8 mouse cellular contexts compared by ENCODE assay signal in the genomic region with DNA sequence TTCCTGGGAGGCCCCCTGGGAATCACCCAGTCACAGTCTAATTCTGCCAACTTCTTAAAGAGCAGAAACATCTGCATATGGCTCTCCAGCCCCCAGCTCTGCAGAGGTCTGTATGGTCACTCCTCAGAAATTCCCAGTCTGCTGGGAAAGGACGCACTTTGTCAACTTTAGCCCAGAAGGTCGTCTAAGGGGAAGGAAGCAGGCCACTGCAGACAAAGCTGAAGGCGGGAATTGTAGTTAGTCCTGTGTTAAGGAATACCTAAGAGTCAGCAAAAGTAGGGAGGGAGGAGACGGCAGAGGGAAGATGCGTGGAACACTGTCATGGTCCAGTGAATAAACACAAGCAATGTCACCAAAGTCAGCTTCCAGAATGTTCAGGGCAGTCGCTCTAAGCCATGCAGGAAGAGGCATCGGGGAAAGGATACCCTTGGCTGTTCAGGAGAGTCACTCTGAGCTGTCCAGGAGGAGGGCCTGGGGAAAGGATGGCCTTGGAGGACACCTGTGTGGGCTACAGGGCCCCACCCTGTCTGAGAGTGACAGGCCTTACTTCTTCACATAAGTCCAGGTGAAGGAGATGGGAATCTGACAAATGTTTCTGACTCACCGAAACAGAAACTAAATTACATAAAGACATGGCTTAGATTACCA.
DNase-seq lines count a peak whose midpoint lies in the region; ATAC-seq and TF ChIP-seq lines count a peak whose summit lies in the region.

No protein-coding gene starts in this region.

- 56% methylated on average over 8 of the region's 8 CpGs for WGBS in intestine, embryonic 16.5 days
- 54% methylated on average over 8 of the region's 8 CpGs for WGBS in liver, embryonic 16.5 days (ENCODE audit: insufficient replicate concordance)
- WGBS in lung, adult 2 months, result 61% methylated on average over 8 of the region's 8 CpGs

- H3K36me3 ChIP-seq in intestine, embryonic 16.5 days (ENCODE audit: control insufficient read depth, insufficient read depth, low read length), result no peaks in the 10 kb centered on the region
- H3K36me3 ChIP-seq in liver, embryonic 16.5 days (ENCODE audit: control insufficient read depth, insufficient read depth), result no peaks in the 10 kb centered on the region

- H3K27me3 ChIP-seq in intestine, embryonic 16.5 days (replicated peaks; ENCODE audit: control insufficient read depth, insufficient read depth, low read length), result no peaks in the 10 kb centered on the region
- no peaks in the 10 kb centered on the region for H3K27me3 ChIP-seq in liver, embryonic 16.5 days (ENCODE audit: control insufficient read depth, insufficient read depth, low read depth, low read length)

- H3K9ac ChIP-seq in intestine, embryonic 16.5 days (ENCODE audit: low read depth, low read length), result no peak overlapping the region
- H3K9ac ChIP-seq in liver, embryonic 16.5 days (ENCODE audit: low read depth, low read length), result no peak overlapping the region

- 0 out of 2 replicates have a peak, but pooled peaks have one; percentile 12 for ATAC-seq in granulocyte monocyte progenitor cell, adult 5-6 weeks (replicated peaks; ENCODE audit: poor library complexity, severe bottlenecking)
- ATAC-seq in intestine, embryonic 16.5 days, result peak; percentile 31
- ATAC-seq in liver, embryonic 16.5 days (ENCODE audit: low read depth), result peak; percentile 49; the same call in 1 of the 2 replicates

- no peaks in the 10 kb centered on the region for H3K9me3 ChIP-seq in intestine, embryonic 16.5 days (ENCODE audit: control insufficient read depth, low read length)
- no peaks in the 10 kb centered on the region for H3K9me3 ChIP-seq in liver, embryonic 16.5 days (replicated peaks; ENCODE audit: control insufficient read depth, low read length)

- no peak overlapping the region for H3K4me3 ChIP-seq in intestine, embryonic 16.5 days (ENCODE audit: low read length)
- H3K4me3 ChIP-seq in liver, embryonic 16.5 days (ENCODE audit: low read depth, low read length), result no peak overlapping the region
- H3K4me3 ChIP-seq in lung, adult 2 months (replicated peaks; ENCODE audit: extremely low read depth, low read depth, low read length), result no peak overlapping the region

- H3K4me2 ChIP-seq in intestine, embryonic 16.5 days (ENCODE audit: low read depth, low read length), result no peak overlapping the region
- no peak overlapping the region for H3K4me2 ChIP-seq in liver, embryonic 16.5 days (ENCODE audit: low read depth, low read length)

- H3K27ac ChIP-seq in intestine, embryonic 16.5 days (ENCODE audit: low read length), result no peak overlapping the region
- no peak overlapping the region for H3K27ac ChIP-seq in liver, embryonic 16.5 days (ENCODE audit: low read length)

- H3K4me1 ChIP-seq in intestine, embryonic 16.5 days (ENCODE audit: control insufficient read depth, insufficient read depth, low read length), result peaks cover 11% of the 10 kb centered on the region
- H3K4me1 ChIP-seq in liver, embryonic 16.5 days (ENCODE audit: control insufficient read depth, low read depth, low read length), result no peaks in the 10 kb centered on the region
- peaks cover 19% of the 10 kb centered on the region for H3K4me1 ChIP-seq in lung, adult 2 months (ENCODE audit: control insufficient read depth, insufficient read depth, low read length)

- TF ChIP-seq CTCF in lung, adult 2 months (IDR thresholded peaks at IDR 0.05; ENCODE audit: insufficient read depth, low read length), result no peak

- TF ChIP-seq POLR2A in lung, adult 2 months (IDR thresholded peaks at IDR 0.05; ENCODE audit: borderline replicate concordance, extremely low read depth, low read depth, low read length), result no peak

- DNase-seq in kidney, adult 18-20 months, result peak; percentile 31
- DNase-seq in kidney, adult 11 months, result no peak
- no peak for DNase-seq in left cerebral cortex, adult 11 months (ENCODE audit: low spot score)
- DNase-seq in cerebellum, postnatal 10 days, result no peak
- no peak for DNase-seq in lung, adult 2 months
